Mouse (Mus musculus) heart, postnatal 0 days (tissue): ENCODE data around the gene Fgfr2.
"Not testable (repeated sequence)": the region's sequence is repeated elsewhere in the genome, so short reads cannot be mapped to it uniquely, and the experiment has no call there.

Experiments
- CTCF ChIP-seq: IDR thresholded peaks from 2 replicates; pipeline ENCODE4 v1.5.1; 2016; ENCODE audit warnings: antibody characterized with exemption, control low read depth, low read depth
- EP300 ChIP-seq: IDR thresholded peaks from 2 replicates; pipeline ENCODE4 v1.6.1; 2016; ENCODE audit warnings: antibody characterized with exemption, low read depth

- TF ChIP-seq CTCF, EP300: not testable (repeated sequence)
Observed at GRCm38 (mm10) chr7:130596079-130596855, 2526.9 kb downstream of the Fgfr2 start.
